10 mouse cellular contexts compared by ENCODE assay signal in the genomic region with DNA sequence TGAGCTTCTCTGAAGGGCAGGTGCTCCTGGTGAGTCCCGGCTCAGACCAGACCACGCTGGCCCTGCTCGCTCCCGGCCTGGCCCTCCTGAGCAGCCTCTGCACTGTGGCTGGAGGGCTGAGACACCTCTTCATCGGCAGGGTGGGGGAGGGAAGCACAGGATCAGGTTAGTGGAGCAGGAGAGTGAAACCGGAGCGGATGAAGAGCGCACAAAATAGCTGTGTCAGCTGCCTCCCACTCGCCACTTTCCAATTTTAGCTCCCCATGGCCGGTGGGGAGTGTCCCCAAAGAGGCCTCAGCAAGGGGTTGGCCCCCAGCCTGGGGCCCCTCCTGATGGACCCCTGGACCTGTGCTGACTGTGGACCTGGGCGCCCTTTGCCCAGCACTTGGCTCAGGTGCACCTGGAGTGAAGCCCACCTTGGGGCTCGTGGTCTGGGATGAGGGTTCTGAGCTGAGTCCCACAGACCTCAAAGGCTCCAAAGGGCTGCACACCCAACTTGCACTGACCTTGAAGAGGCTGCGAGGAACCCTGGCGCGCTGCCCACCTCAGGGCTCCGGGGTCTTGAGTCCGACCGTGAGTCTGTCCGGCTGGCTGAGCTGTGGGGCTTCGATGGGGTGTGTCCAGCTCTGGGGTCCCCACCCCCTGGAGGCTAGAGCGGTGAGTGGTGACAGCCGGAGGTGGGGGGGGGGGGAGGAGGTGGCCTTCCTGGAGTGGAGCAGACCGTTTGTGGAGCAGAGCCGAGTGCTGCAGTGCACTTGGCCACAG. TPM values are rescaled to one million over a fixed set of nuclear protein-coding genes. Genes with fewer than 3 reads are reported as not detected.
DNase-seq lines count a peak whose midpoint lies in the region; ATAC-seq and TF ChIP-seq lines count a peak whose summit lies in the region.
"Had no signal": no experiment of that assay in that cellular context is flagged by ENCODE, and none has a peak within 500 bp of the region (broad histone marks: within the 10 kb centered on the region; RNA-seq: fewer than 3 reads in every experiment).

A gene (minus strand): TSS at position 751 of the 765 bp plus-strand sequence.

- no peak within 1 kb of the TSS for H3K9ac ChIP-seq in kidney, postnatal 0 days (ENCODE audit: low read depth, low read length)
- no peak within 1 kb of the TSS for H3K9ac ChIP-seq in hindbrain, embryonic 11.5 days (ENCODE audit: low read depth, low read length)
- H3K9ac ChIP-seq: hindbrain, embryonic 15.5 days had no signal

- H3K27me3 ChIP-seq in cerebellum, adult 2 months (ENCODE audit: control insufficient read depth, insufficient read depth, low read length), result no peaks in the 10 kb centered on the region
- no peaks in the 10 kb centered on the region for H3K27me3 ChIP-seq in thymus, adult 2 months (ENCODE audit: control insufficient read depth, insufficient read depth, low read length)
- H3K27me3 ChIP-seq in kidney, postnatal 0 days (ENCODE audit: insufficient read depth, low read length), result no peaks in the 10 kb centered on the region
- no peaks in the 10 kb centered on the region for H3K27me3 ChIP-seq in hindbrain, embryonic 11.5 days (ENCODE audit: control insufficient read depth, insufficient read depth, low read length)
- H3K27me3 ChIP-seq: hindbrain, embryonic 15.5 days had no signal

- no peak within 1 kb of the TSS for H3K4me2 ChIP-seq in kidney, postnatal 0 days (ENCODE audit: low read length)
- no peak within 1 kb of the TSS for H3K4me2 ChIP-seq in hindbrain, embryonic 11.5 days (replicated peaks; ENCODE audit: low read depth, low read length)
- H3K4me2 ChIP-seq: hindbrain, embryonic 15.5 days had no signal

- TF ChIP-seq POLR2A in cerebellum, adult 2 months (IDR thresholded peaks at IDR 0.05; ENCODE audit: borderline replicate concordance, insufficient read depth, low read length), result no peak
- no peak for TF ChIP-seq POLR2A in thymus, adult 2 months (IDR thresholded peaks at IDR 0.05; ENCODE audit: control insufficient read depth, extremely low read depth, insufficient read depth, low read length, poor library complexity)

- H3K27ac ChIP-seq in cerebellum, adult 2 months (ENCODE audit: insufficient read depth, low read length), result no peak within 1 kb of the TSS
- H3K27ac ChIP-seq in thymus, adult 2 months (ENCODE audit: control insufficient read depth, insufficient read depth, low read length), result no peak within 1 kb of the TSS
- H3K27ac ChIP-seq in kidney, postnatal 0 days, result no peak within 1 kb of the TSS
- no peak within 1 kb of the TSS for H3K27ac ChIP-seq in hindbrain, embryonic 11.5 days (ENCODE audit: low read depth, low read length)
- H3K27ac ChIP-seq: hindbrain, embryonic 15.5 days had no signal

- DNase-seq in cerebellum, adult 2 months, result no peak
- DNase-seq in cerebellum, adult 18-20 months, result no peak
- DNase-seq in thymus, adult 2 months, result no peak
- DNase-seq in thymus, postnatal 36 days, result no peak
- DNase-seq in kidney, postnatal 0 days (ENCODE audit: low spot score), result no peak
- no peak for DNase-seq in hindbrain, embryonic 11.5 days (ENCODE audit: low spot score)
- DNase-seq in adrenal gland, postnatal 36 days, result no peak
- no peak for DNase-seq in cerebellum, adult 9-11 months

- 23% methylated on average over 24 of the region's 24 CpGs for WGBS in cerebellum, adult 2 months
- 58% methylated on average over 24 of the region's 24 CpGs for WGBS in thymus, adult 2 months
- WGBS in kidney, postnatal 0 days, result 26% methylated on average over 24 of the region's 24 CpGs
- 51% methylated on average over 24 of the region's 24 CpGs for WGBS in hindbrain, embryonic 11.5 days

- ATAC-seq in kidney, postnatal 0 days (replicated peaks; ENCODE audit: low FRiP score, low read depth), result peak; percentile 58
- ATAC-seq in hindbrain, embryonic 11.5 days (ENCODE audit: low FRiP score), result no peak

- H3K4me3 ChIP-seq in cerebellum, adult 2 months (replicated peaks; ENCODE audit: insufficient read depth, low read depth, low read length), result no peak within 1 kb of the TSS
- no peak within 1 kb of the TSS for H3K4me3 ChIP-seq in thymus, adult 2 months (ENCODE audit: control insufficient read depth, insufficient read depth, low read length)
- H3K4me3 ChIP-seq in kidney, postnatal 0 days (replicated peaks; ENCODE audit: low read depth, low read length), result no peak within 1 kb of the TSS
- H3K4me3 ChIP-seq in hindbrain, embryonic 11.5 days (ENCODE audit: low read depth, low read length), result no peak within 1 kb of the TSS
- H3K4me3 ChIP-seq: hindbrain, embryonic 15.5 days had no signal

- no peak for TF ChIP-seq CTCF in cerebellum, adult 2 months (IDR thresholded peaks at IDR 0.05; ENCODE audit: borderline replicate concordance, insufficient read depth, low read depth, low read length)
- TF ChIP-seq CTCF in thymus, adult 2 months (IDR thresholded peaks at IDR 0.05; ENCODE audit: borderline replicate concordance, control insufficient read depth, extremely low read depth, insufficient read depth, low read length, poor library complexity), result no peak
- no peak for TF ChIP-seq CTCF in kidney, postnatal 0 days (IDR thresholded peaks at IDR 0.05; ENCODE audit: low read depth)

- H3K9me3 ChIP-seq in kidney, postnatal 0 days (replicated peaks; ENCODE audit: low read length), result no peaks in the 10 kb centered on the region
- no peaks in the 10 kb centered on the region for H3K9me3 ChIP-seq in hindbrain, embryonic 11.5 days (ENCODE audit: control insufficient read depth, low read length)
- H3K9me3 ChIP-seq: hindbrain, embryonic 15.5 days had no signal

- peaks cover 17% of the 10 kb centered on the region for H3K4me1 ChIP-seq in cerebellum, adult 2 months (ENCODE audit: control insufficient read depth, insufficient read depth, low read length)
- H3K4me1 ChIP-seq in thymus, adult 2 months (replicated peaks; ENCODE audit: control insufficient read depth, insufficient read depth, low read length), result no peaks in the 10 kb centered on the region
- peaks cover 4% of the 10 kb centered on the region; the same call in 1 of the 2 replicates for H3K4me1 ChIP-seq in kidney, postnatal 0 days (replicated peaks; ENCODE audit: insufficient read depth, low read length)
- no peaks in the 10 kb centered on the region for H3K4me1 ChIP-seq in hindbrain, embryonic 11.5 days (replicated peaks; ENCODE audit: control insufficient read depth, insufficient read depth, low read length)

- no peaks in the 10 kb centered on the region for H3K36me3 ChIP-seq in thymus, adult 2 months (ENCODE audit: control insufficient read depth, insufficient read depth, low read length)
- H3K36me3 ChIP-seq in kidney, postnatal 0 days (ENCODE audit: insufficient read depth, low read length), result no peaks in the 10 kb centered on the region
- no peaks in the 10 kb centered on the region for H3K36me3 ChIP-seq in hindbrain, embryonic 11.5 days (ENCODE audit: control insufficient read depth, insufficient read depth, low read length)
- H3K36me3 ChIP-seq: hindbrain, embryonic 15.5 days had no signal

RNA-seq across cellular contexts. Expression of the gene that starts here (rescaled TPM):
- 43.9 and 46.5 TPM in 2 replicates for polyA plus RNA-seq in cerebellum, adult 2 months (2012; rRNA removed)
- polyA plus RNA-seq in thymus, adult 2 months (2012; rRNA removed), result 1.1 and 12.5 TPM in 2 replicates
- 0.11 and 0.42 TPM in 2 replicates for polyA plus RNA-seq in kidney, postnatal 0 days (2015; fragmentation: Nextera tagmentation; extraction: Ambion mirVana)
- polyA plus RNA-seq in hindbrain, embryonic 11.5 days (2014; fragmentation: Nextera tagmentation; extraction: Ambion mirVana), result not detected in 2 replicates
- not detected for total RNA-seq in adrenal gland, postnatal 36 days (2021)
- total RNA-seq: megakaryocyte, adult 5-6 weeks had no signal

Comparison
In these comparisons a context has a peak if more than half of its experiments do, and no peak if none do; other contexts are left out.
1. Peak in ATAC-seq in kidney, postnatal 0 days; RNA of the gene not detected or under 1 TPM.